Mouse (Mus musculus): Measurements from ENCODE around the gene Pdzd2. TPM values are rescaled to one million over a fixed set of nuclear protein-coding genes. Genes with fewer than 3 reads are reported as not detected.

Gene Pdzd2
- polyA plus RNA-seq, 1 experiment, result 9.3 TPM

DNA sequence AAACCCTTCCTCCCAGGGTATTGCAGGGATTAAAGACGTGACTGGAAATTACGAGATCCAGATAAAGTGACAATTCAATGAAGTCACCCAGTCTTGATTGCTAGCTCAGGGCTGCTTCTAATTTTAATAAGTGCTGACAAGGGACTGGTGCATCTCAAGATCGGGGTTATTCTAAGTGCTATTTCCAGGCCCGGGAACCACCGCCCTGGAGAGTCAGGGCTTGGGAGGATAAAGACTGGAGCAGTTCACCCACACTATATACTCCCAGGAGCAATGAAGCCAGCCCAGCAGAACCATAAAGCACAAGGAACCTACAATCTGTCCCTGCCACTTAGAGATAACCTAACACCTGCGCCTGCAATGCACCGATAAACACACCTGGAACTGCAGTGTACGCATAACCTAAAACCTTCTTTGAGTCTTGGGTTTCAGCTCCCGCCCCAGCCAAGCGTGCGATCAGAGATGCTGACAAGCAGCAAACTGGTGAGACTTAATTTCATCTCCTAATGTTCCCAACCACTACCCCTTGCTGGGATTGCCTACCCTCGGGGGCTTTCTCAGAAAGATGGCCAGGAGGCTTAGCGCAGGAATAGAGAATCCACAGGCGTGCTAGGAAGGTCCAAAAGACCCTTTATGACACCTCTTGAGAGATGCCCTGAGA, 101.2 kb downstream of the Pdzd2 start:
- no peaks in the 10 kb centered on the region for H3K4me1 ChIP-seq (ENCODE audit: control insufficient read depth, insufficient read depth, low read length)
- H3K4me3 ChIP-seq (ENCODE audit: control insufficient read depth, low read depth, low read length), result no peak overlapping the region
- no peaks in the 10 kb centered on the region for H3K36me3 ChIP-seq (ENCODE audit: control insufficient read depth, insufficient read depth, low read length)
- TF ChIP-seq POLR2A (IDR thresholded peaks at IDR 0.05; ENCODE audit: control insufficient read depth, low read depth, low read length) (no peak), CTCF (IDR thresholded peaks at IDR 0.05; ENCODE audit: control insufficient read depth, insufficient read depth, insufficient replicate concordance, low read depth, low read length) (no peak)
- no peaks in the 10 kb centered on the region for H3K27me3 ChIP-seq (ENCODE audit: control insufficient read depth, insufficient read depth, low read length)
- H3K27ac ChIP-seq (ENCODE audit: control insufficient read depth, insufficient read depth, low read depth, low read length), result no peak overlapping the region

DNA sequence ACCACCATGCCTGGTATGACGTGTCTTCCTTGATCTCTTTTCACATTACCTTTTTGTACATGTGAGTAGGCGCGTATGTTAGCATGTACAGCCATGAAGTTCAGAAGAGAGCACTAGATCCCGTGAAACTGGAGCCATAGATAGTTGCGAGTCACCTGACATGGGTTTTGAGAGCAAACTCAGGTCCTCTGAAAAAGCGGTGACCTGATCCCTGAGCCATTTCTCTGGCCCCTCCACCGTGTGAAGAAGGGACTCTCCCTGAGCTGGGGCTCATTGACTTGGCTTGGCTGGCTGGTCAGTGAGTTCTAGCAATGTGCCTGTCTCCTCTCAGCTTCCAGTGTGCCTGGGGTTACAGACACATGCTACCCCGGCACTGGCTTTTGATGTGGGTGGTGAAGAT, 102.2 kb downstream of the Pdzd2 start:
- Histone ChIP-seq H3K27me3 (ENCODE audit: control insufficient read depth, insufficient read depth, low read length) (no peaks in the 10 kb centered on the region), H3K4me3 (ENCODE audit: control insufficient read depth, low read depth, low read length) (no peak overlapping the region), H3K36me3 (ENCODE audit: control insufficient read depth, insufficient read depth, low read length) (no peaks in the 10 kb centered on the region), H3K4me1 (ENCODE audit: control insufficient read depth, insufficient read depth, low read length) (no peaks in the 10 kb centered on the region), H3K27ac (ENCODE audit: control insufficient read depth, insufficient read depth, low read depth, low read length) (no peak overlapping the region)
- TF ChIP-seq CTCF (IDR thresholded peaks at IDR 0.05; ENCODE audit: control insufficient read depth, insufficient read depth, insufficient replicate concordance, low read depth, low read length), result no peak
- no peak for TF ChIP-seq POLR2A (IDR thresholded peaks at IDR 0.05; ENCODE audit: control insufficient read depth, low read depth, low read length)

DNA sequence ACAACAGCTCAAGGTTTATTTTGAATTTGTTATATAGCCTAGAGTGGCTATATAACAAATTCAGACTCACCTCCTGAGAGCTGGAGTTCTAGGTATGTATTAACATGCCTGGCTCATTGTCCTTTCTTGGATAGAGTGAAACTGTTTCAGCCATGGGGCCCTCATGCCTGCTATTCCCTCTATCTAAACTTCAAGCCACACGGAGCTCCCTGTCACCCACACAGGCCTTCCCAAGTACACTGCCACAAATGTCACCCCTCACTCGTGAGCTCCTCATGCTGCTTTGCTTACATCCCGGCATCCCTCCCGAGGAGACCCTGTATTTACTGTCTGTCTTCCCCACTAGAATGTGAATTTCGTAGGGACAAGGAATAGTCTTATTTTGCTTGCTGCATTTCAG, 103.3 kb downstream of the Pdzd2 start:
- Histone ChIP-seq H3K27ac (ENCODE audit: control insufficient read depth, insufficient read depth, low read depth, low read length) (no peak overlapping the region), H3K36me3 (ENCODE audit: control insufficient read depth, insufficient read depth, low read length) (no peaks in the 10 kb centered on the region), H3K27me3 (ENCODE audit: control insufficient read depth, insufficient read depth, low read length) (no peaks in the 10 kb centered on the region), H3K4me1 (ENCODE audit: control insufficient read depth, insufficient read depth, low read length) (no peaks in the 10 kb centered on the region), H3K4me3 (ENCODE audit: control insufficient read depth, low read depth, low read length) (no peak overlapping the region)
- TF ChIP-seq POLR2A (IDR thresholded peaks at IDR 0.05; ENCODE audit: control insufficient read depth, low read depth, low read length), result no peak
- no peak for TF ChIP-seq CTCF (IDR thresholded peaks at IDR 0.05; ENCODE audit: control insufficient read depth, insufficient read depth, insufficient replicate concordance, low read depth, low read length)

DNA sequence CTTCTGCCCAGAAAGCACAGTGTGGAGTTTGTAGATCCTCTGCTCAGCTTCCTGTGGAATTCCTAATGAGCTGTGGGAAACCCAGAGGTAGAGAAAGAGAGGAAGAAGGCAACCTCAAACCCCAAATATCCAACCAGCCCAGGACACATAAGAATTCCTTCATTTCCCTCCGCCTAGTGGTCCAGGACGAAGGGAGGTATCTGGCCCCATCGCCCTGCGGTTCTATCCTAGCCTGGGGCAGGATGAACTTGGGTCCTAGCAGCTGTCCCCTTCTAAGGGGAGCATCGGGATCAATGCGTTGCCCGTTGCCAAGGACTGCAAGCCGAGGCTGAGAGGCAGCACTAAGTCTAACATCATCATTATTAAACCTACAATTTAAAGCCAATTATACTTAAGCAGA, 104.8 kb downstream of the Pdzd2 start:
- no peak overlapping the region for H3K27ac ChIP-seq (ENCODE audit: control insufficient read depth, insufficient read depth, low read depth, low read length)
- no peaks in the 10 kb centered on the region for H3K27me3 ChIP-seq (ENCODE audit: control insufficient read depth, insufficient read depth, low read length)
- H3K4me3 ChIP-seq (ENCODE audit: control insufficient read depth, low read depth, low read length), result no peak overlapping the region
- H3K4me1 ChIP-seq (ENCODE audit: control insufficient read depth, insufficient read depth, low read length), result no peaks in the 10 kb centered on the region
- TF ChIP-seq CTCF (IDR thresholded peaks at IDR 0.05; ENCODE audit: control insufficient read depth, insufficient read depth, insufficient replicate concordance, low read depth, low read length) (no peak), POLR2A (IDR thresholded peaks at IDR 0.05; ENCODE audit: control insufficient read depth, low read depth, low read length) (no peak)
- H3K36me3 ChIP-seq (ENCODE audit: control insufficient read depth, insufficient read depth, low read length), result no peaks in the 10 kb centered on the region

DNA sequence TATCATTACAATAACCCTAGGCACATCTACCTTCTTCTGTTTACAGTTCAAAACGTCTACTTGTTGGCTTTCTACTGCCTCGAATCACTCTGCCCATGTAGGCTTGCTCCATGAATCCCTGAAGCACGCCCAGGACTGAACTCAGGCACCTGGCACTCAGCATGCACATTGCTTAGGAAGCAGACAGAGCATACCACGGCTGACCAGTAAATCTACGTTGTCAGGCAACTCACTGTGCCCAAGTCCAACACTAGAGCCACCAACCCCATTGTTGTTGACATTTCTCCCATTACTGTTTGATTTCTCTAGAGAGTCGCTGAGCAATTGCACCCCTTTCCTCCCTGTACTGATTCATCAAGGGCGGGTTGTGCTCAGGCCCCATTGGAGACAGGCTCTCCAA, 110.6 kb downstream of the Pdzd2 start:
- no peaks in the 10 kb centered on the region for H3K36me3 ChIP-seq (ENCODE audit: control insufficient read depth, insufficient read depth, low read length)
- no peak overlapping the region for H3K4me3 ChIP-seq (ENCODE audit: control insufficient read depth, low read depth, low read length)
- TF ChIP-seq CTCF (IDR thresholded peaks at IDR 0.05; ENCODE audit: control insufficient read depth, insufficient read depth, insufficient replicate concordance, low read depth, low read length) (no peak), POLR2A (IDR thresholded peaks at IDR 0.05; ENCODE audit: control insufficient read depth, low read depth, low read length) (no peak)
- no peak overlapping the region for H3K27ac ChIP-seq (ENCODE audit: control insufficient read depth, insufficient read depth, low read depth, low read length)
- H3K27me3 ChIP-seq (ENCODE audit: control insufficient read depth, insufficient read depth, low read length), result no peaks in the 10 kb centered on the region
- no peaks in the 10 kb centered on the region for H3K4me1 ChIP-seq (ENCODE audit: control insufficient read depth, insufficient read depth, low read length)

DNA sequence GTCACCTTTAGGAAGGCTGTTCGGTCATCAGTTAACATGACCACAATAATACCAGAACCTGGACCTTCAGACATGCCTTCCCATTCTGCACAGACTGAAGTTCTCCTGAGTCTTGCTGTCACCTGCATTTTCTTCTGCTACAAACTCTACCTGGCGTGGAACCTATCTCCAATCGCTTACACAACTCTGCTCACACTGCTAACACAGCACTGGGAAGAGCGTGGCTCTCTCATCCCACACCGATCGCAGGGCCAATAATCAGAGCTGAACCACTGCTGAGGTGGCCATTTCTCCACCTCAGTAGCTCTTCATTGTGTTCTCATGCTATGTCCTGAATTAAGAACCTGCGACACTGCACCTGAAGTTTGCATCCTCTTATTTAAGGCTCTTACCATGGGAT, 111.3 kb downstream of the Pdzd2 start:
- TF ChIP-seq POLR2A (IDR thresholded peaks at IDR 0.05; ENCODE audit: control insufficient read depth, low read depth, low read length) (no peak), CTCF (IDR thresholded peaks at IDR 0.05; ENCODE audit: control insufficient read depth, insufficient read depth, insufficient replicate concordance, low read depth, low read length) (no peak)
- no peaks in the 10 kb centered on the region for H3K4me1 ChIP-seq (ENCODE audit: control insufficient read depth, insufficient read depth, low read length)
- no peaks in the 10 kb centered on the region for H3K27me3 ChIP-seq (ENCODE audit: control insufficient read depth, insufficient read depth, low read length)
- no peak overlapping the region for H3K4me3 ChIP-seq (ENCODE audit: control insufficient read depth, low read depth, low read length)
- H3K36me3 ChIP-seq (ENCODE audit: control insufficient read depth, insufficient read depth, low read length), result no peaks in the 10 kb centered on the region
- no peak overlapping the region for H3K27ac ChIP-seq (ENCODE audit: control insufficient read depth, insufficient read depth, low read depth, low read length)

DNA sequence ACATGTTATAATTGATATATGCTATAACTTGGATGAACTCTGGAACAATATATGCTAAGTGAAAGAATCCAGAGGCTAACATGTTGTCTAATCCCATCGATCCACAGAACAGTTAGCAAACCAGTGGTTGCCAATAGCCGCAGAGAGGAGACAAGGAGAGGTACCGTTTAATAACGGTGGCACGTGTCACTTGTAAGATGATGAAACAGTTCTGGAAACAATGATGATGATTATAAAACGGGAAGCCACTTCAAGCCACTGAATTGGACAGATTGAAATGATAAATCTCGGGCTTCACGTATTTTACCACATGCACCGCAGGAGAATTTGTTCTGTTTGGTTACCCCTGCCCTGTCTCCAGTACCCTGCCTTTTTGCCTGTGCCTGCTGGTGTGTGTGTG, 112.8 kb downstream of the Pdzd2 start:
- no peak for TF ChIP-seq CTCF (IDR thresholded peaks at IDR 0.05; ENCODE audit: control insufficient read depth, insufficient read depth, insufficient replicate concordance, low read depth, low read length)
- no peak for TF ChIP-seq POLR2A (IDR thresholded peaks at IDR 0.05; ENCODE audit: control insufficient read depth, low read depth, low read length)
- no peaks in the 10 kb centered on the region for H3K27me3 ChIP-seq (ENCODE audit: control insufficient read depth, insufficient read depth, low read length)
- H3K4me1 ChIP-seq (ENCODE audit: control insufficient read depth, insufficient read depth, low read length), result no peaks in the 10 kb centered on the region
- no peaks in the 10 kb centered on the region for H3K36me3 ChIP-seq (ENCODE audit: control insufficient read depth, insufficient read depth, low read length)
- H3K4me3 ChIP-seq (ENCODE audit: control insufficient read depth, low read depth, low read length), result no peak overlapping the region
- H3K27ac ChIP-seq (ENCODE audit: control insufficient read depth, insufficient read depth, low read depth, low read length), result no peak overlapping the region

DNA sequence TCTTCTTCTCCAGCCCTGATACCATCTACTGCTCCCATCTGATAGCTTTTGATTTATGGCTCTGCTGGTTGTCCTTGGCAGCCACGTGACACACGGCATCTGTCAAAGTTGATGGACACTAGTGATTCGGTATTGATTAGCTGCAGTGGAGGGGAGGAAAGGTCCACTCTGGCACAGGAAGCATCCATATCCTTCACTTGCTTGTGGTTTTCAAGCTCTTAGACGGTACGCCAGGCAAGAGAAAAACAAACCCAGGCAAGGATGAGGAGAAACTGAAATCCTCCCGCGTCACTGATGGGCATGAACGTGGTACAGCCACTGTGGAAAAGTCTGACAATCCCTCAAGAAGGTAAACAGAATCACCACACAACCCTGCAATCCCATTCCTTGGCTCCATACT, 113.6 kb downstream of the Pdzd2 start:
- no peak overlapping the region for H3K27ac ChIP-seq (ENCODE audit: control insufficient read depth, insufficient read depth, low read depth, low read length)
- no peaks in the 10 kb centered on the region for H3K27me3 ChIP-seq (ENCODE audit: control insufficient read depth, insufficient read depth, low read length)
- no peaks in the 10 kb centered on the region for H3K36me3 ChIP-seq (ENCODE audit: control insufficient read depth, insufficient read depth, low read length)
- no peak for TF ChIP-seq CTCF (IDR thresholded peaks at IDR 0.05; ENCODE audit: control insufficient read depth, insufficient read depth, insufficient replicate concordance, low read depth, low read length)
- H3K4me1 ChIP-seq (ENCODE audit: control insufficient read depth, insufficient read depth, low read length), result no peaks in the 10 kb centered on the region
- no peak overlapping the region for H3K4me3 ChIP-seq (ENCODE audit: control insufficient read depth, low read depth, low read length)

All from testis, adult 2 months (tissue).